ENCODE assay signal across 10 mouse cellular contexts in genomic region chr11:86655671-86656070, GRCm38 (mm10). TPM values are rescaled to one million over a fixed set of nuclear protein-coding genes. Genes with fewer than 3 reads are reported as not detected.
A peak's percentile ranks its signal among the peaks of the same experiment; 100 is the strongest.
DNase-seq lines count a peak whose midpoint lies in the region; ATAC-seq and TF ChIP-seq lines count a peak whose summit lies in the region.
"Had no signal": no experiment of that assay in that cellular context is flagged by ENCODE, and none has a peak within 500 bp of the region (broad histone marks: within the 10 kb centered on the region; RNA-seq: fewer than 3 reads in every experiment).

No protein-coding gene starts in this region.

- no peak overlapping the region for H3K27ac ChIP-seq in limb, embryonic 14.5 days (replicated peaks; ENCODE audit: low read depth, low read length)
- H3K27ac ChIP-seq in limb, embryonic 10.5 days, result no peak overlapping the region
- H3K27ac ChIP-seq: limb, embryonic 15.5 days had no signal

- no peak for TF ChIP-seq CTCF in brain, embryonic 14.5 days (IDR thresholded peaks at IDR 0.05; ENCODE audit: borderline replicate concordance, extremely low read depth, insufficient read depth, insufficient read length)

- no peaks in the 10 kb centered on the region for H3K27me3 ChIP-seq in limb, embryonic 14.5 days (ENCODE audit: control insufficient read depth, insufficient read depth, low read length)
- no peaks in the 10 kb centered on the region for H3K27me3 ChIP-seq in limb, embryonic 10.5 days (ENCODE audit: low read depth, poor library complexity, severe bottlenecking)
- H3K27me3 ChIP-seq: limb, embryonic 15.5 days had no signal

- peak; percentile 77 for DNase-seq in limb, embryonic 14.5 days (ENCODE audit: low spot score)
- no peak for DNase-seq in limb, embryonic 10.5 days (ENCODE audit: low spot score)
- DNase-seq in ES-CJ7 (ENCODE audit: low read depth, low spot score), result peak; percentile 34
- peak; percentile 59 for DNase-seq in brain, embryonic 14.5 days (ENCODE audit: low read depth)
- DNase-seq in lung, postnatal 36 days, result peak; percentile 15
- no peak for DNase-seq in urinary bladder, adult 2 months (ENCODE audit: low spot score)
- no peak for DNase-seq in left cerebral cortex, adult 9 months (ENCODE audit: low spot score in 2 of 2)
- no peak for DNase-seq in layer of hippocampus, adult 9-10 months (ENCODE audit: low spot score)
- DNase-seq: cerebellum, adult 11 months had no signal

- no peak overlapping the region for H3K4me2 ChIP-seq in limb, embryonic 14.5 days (replicated peaks; ENCODE audit: low read depth, low read length, severe bottlenecking)
- H3K4me2 ChIP-seq: limb, embryonic 15.5 days had no signal

- H3K9ac ChIP-seq in limb, embryonic 14.5 days (ENCODE audit: low read depth, low read length, severe bottlenecking), result no peak overlapping the region
- H3K9ac ChIP-seq: limb, embryonic 15.5 days had no signal

- no peak for TF ChIP-seq POLR2A in limb, embryonic 14.5 days (IDR thresholded peaks at IDR 0.05; ENCODE audit: borderline replicate concordance, extremely low read depth, insufficient read depth, insufficient read length)
- no peak for TF ChIP-seq POLR2A in brain, embryonic 14.5 days (IDR thresholded peaks at IDR 0.05; ENCODE audit: borderline replicate concordance, extremely low read depth, insufficient read depth, insufficient read length, poor library complexity, severe bottlenecking)

- peaks cover 12% of the 10 kb centered on the region for H3K36me3 ChIP-seq in limb, embryonic 14.5 days (ENCODE audit: control insufficient read depth, insufficient read depth, low read length)
- peaks cover 17% of the 10 kb centered on the region for H3K36me3 ChIP-seq in limb, embryonic 10.5 days

- no peak overlapping the region for H3K4me3 ChIP-seq in limb, embryonic 14.5 days (replicated peaks; ENCODE audit: low read length)
- H3K4me3 ChIP-seq in limb, embryonic 10.5 days, result no peak overlapping the region
- H3K4me3 ChIP-seq: limb, embryonic 15.5 days had no signal

- 56% methylated on average over 1 of the region's 1 CpGs for WGBS in limb, embryonic 14.5 days
- WGBS in limb, embryonic 10.5 days, result 81% methylated on average over 1 of the region's 1 CpGs

- no peak for ATAC-seq in limb, embryonic 14.5 days (ENCODE audit: low FRiP score, low read depth)

- no peaks in the 10 kb centered on the region for H3K9me3 ChIP-seq in limb, embryonic 14.5 days (ENCODE audit: control insufficient read depth, low read length)
- H3K9me3 ChIP-seq in limb, embryonic 10.5 days (replicated peaks), result no peaks in the 10 kb centered on the region
- H3K9me3 ChIP-seq: limb, embryonic 15.5 days had no signal

- H3K4me1 ChIP-seq in limb, embryonic 14.5 days (ENCODE audit: control insufficient read depth, insufficient read depth, low read length), result no peaks in the 10 kb centered on the region
- H3K4me1 ChIP-seq in limb, embryonic 10.5 days, result no peaks in the 10 kb centered on the region
- H3K4me1 ChIP-seq: limb, embryonic 15.5 days had no signal

RNA-seq across cellular contexts. Expression of gene Vmp1, which starts 28.0 kb away (rescaled TPM):
- 39.9 and 49.5 TPM in 2 replicates for polyA plus RNA-seq in limb, embryonic 14.5 days (2012; rRNA removed)
- polyA plus RNA-seq in limb, embryonic 14.5 days (2014; fragmentation: Nextera tagmentation; extraction: Ambion mirVana), result 98.3 and 102 TPM in 2 replicates
- 88.6 and 97.9 TPM in 2 replicates for polyA plus RNA-seq in limb, embryonic 10.5 days (2016; fragmentation: Nextera tagmentation; extraction: Ambion mirVana)
- polyA plus RNA-seq in brain, embryonic 14.5 days (2012; rRNA removed), result 39.6 and 50.2 TPM in 2 replicates
- 232 and 365 TPM in 2 replicates for polyA plus RNA-seq in urinary bladder, adult 2 months (2012; rRNA removed)

RNA-seq across cellular contexts. Expression of gene Ptrh2, which starts 28.1 kb away (rescaled TPM):
- polyA plus RNA-seq in limb, embryonic 14.5 days (2012; rRNA removed), result 13.4 and 19.1 TPM in 2 replicates
- polyA plus RNA-seq in limb, embryonic 14.5 days (2014; fragmentation: Nextera tagmentation; extraction: Ambion mirVana), result 31.3 and 32.3 TPM in 2 replicates
- 45.6 and 45.9 TPM in 2 replicates for polyA plus RNA-seq in limb, embryonic 10.5 days (2016; fragmentation: Nextera tagmentation; extraction: Ambion mirVana)
- 17.5 and 18.9 TPM in 2 replicates for polyA plus RNA-seq in brain, embryonic 14.5 days (2012; rRNA removed)
- polyA plus RNA-seq in urinary bladder, adult 2 months (2012; rRNA removed), result 11.9 and 12.8 TPM in 2 replicates

Comparison
In these comparisons a context has a peak if more than half of its experiments do, and no peak if none do; other contexts are left out.
1. DNase-seq: peak in limb, embryonic 14.5 days (single experiment), ES-CJ7 (single experiment), brain, embryonic 14.5 days (single experiment) and lung, postnatal 36 days (single experiment); none in limb, embryonic 10.5 days (single experiment), urinary bladder, adult 2 months (single experiment), left cerebral cortex, adult 9 months (0 of 2) and layer of hippocampus, adult 9-10 months (single experiment).